Comparison of ENCODE assay signal across 8 mouse cellular contexts in genomic region chr13:54694348-54695060, GRCm38 (mm10). TPM values are rescaled to one million over a fixed set of nuclear protein-coding genes. Genes with fewer than 3 reads are reported as not detected.
DNase-seq lines count a peak whose midpoint lies in the region; ATAC-seq and TF ChIP-seq lines count a peak whose summit lies in the region.

No protein-coding gene starts in this region.

- ATAC-seq in midbrain, embryonic 11.5 days (ENCODE audit: low FRiP score): peak; percentile 85

- peaks cover 10% of the 10 kb centered on the region for H3K4me1 ChIP-seq in embryonic fibroblast, embryonic 13.5 days (ENCODE audit: control insufficient read depth, insufficient read depth, low read length)
- peaks cover 10% of the 10 kb centered on the region for H3K4me1 ChIP-seq in midbrain, embryonic 11.5 days (ENCODE audit: control insufficient read depth, insufficient read depth, low read length)

- WGBS in midbrain, embryonic 11.5 days: 16% methylated on average over 26 of the region's 26 CpGs

- H3K4me2 ChIP-seq in midbrain, embryonic 11.5 days: peak overlapping the region; percentile 48

- TF ChIP-seq POLR2A in embryonic fibroblast, embryonic 13.5 days (IDR thresholded peaks at IDR 0.05; ENCODE audit: low read depth, low read length): peak; percentile 40; the same call in 1 of the 2 replicates

- H3K9ac ChIP-seq in midbrain, embryonic 11.5 days (ENCODE audit: low read length): peak overlapping the region; percentile 71

- TF ChIP-seq CTCF in embryonic fibroblast, embryonic 13.5 days (IDR thresholded peaks at IDR 0.05; ENCODE audit: borderline replicate concordance, insufficient read depth, low read length): no peak

- H3K27me3 ChIP-seq in midbrain, embryonic 11.5 days (ENCODE audit: control insufficient read depth, insufficient read depth, low read length): no peaks in the 10 kb centered on the region

- no peaks in the 10 kb centered on the region for H3K9me3 ChIP-seq in midbrain, embryonic 11.5 days (ENCODE audit: control insufficient read depth, low read length)

- DNase-seq in heart, adult 11 months: peak; percentile 99
- DNase-seq in heart, postnatal 14 days: no peak
- peak; percentile 85 for DNase-seq in T-cell, adult 2 months (ENCODE audit: low spot score)
- peak; percentile 87 for DNase-seq in heart, postnatal 4 days
- DNase-seq in left cerebral cortex, postnatal 4 days: peak; percentile 87
- peak; percentile 99 for DNase-seq in midbrain, embryonic 11.5 days (ENCODE audit: low spot score, missing footprints)
- DNase-seq in testis, postnatal 10 days (ENCODE audit: low spot score): peak; percentile 89

- no peaks in the 10 kb centered on the region for H3K36me3 ChIP-seq in midbrain, embryonic 11.5 days (ENCODE audit: control insufficient read depth, insufficient read depth, low read length)

- H3K4me3 ChIP-seq in embryonic fibroblast, embryonic 13.5 days (ENCODE audit: insufficient read depth, low read length): peak overlapping the region; percentile 67
- H3K4me3 ChIP-seq in midbrain, embryonic 11.5 days (ENCODE audit: low read depth, low read length): peak overlapping the region; percentile 95

- intact Hi-C loops in heart, postnatal 14 days (cut with DNase I): no loop called here
- intact Hi-C loops in left cerebral cortex, postnatal 4 days (cut with DNase I): no loop called here

- H3K27ac ChIP-seq in embryonic fibroblast, embryonic 13.5 days (ENCODE audit: insufficient read depth, low read length): peak overlapping the region; percentile 98
- peak overlapping the region; percentile 76 for H3K27ac ChIP-seq in midbrain, embryonic 11.5 days (ENCODE audit: low read depth, low read length)

RNA-seq across cellular contexts. Expression of gene Rnf44, which starts 0.8 kb away (rescaled TPM):
- total RNA-seq in heart, postnatal 14 days (2021): 10 to 100 TPM; 55.6 to 57.8 TPM
- polyA plus RNA-seq in embryonic fibroblast, embryonic 13.5 days (2011; ENCODE audit: insufficient read length, low read depth, missing spikeins): 39.2 and 39.4 TPM in 2 replicates
- 10 to 100 TPM; 60.7 to 67.0 TPM for total RNA-seq in heart, postnatal 4 days (2021)
- 100 to 1,000 TPM; 111 to 114 TPM for total RNA-seq in left cerebral cortex, postnatal 4 days (2021)
- 88.6 and 111 TPM in 2 replicates for polyA plus RNA-seq in midbrain, embryonic 11.5 days (2014; fragmentation: Nextera tagmentation; extraction: Ambion mirVana)

RNA-seq across cellular contexts. Expression of gene Cdhr2, which starts 6.8 kb away (rescaled TPM):
- total RNA-seq in heart, postnatal 14 days (2021): not detected
- polyA plus RNA-seq in embryonic fibroblast, embryonic 13.5 days (2011; ENCODE audit: insufficient read length, low read depth, missing spikeins): not detected in 2 replicates
- not detected for total RNA-seq in heart, postnatal 4 days (2021)
- under 1 TPM; 0.12 to 0.26 TPM for total RNA-seq in left cerebral cortex, postnatal 4 days (2021)
- 0.06 TPM in 1 of 2 replicates, not detected in the other for polyA plus RNA-seq in midbrain, embryonic 11.5 days (2014; fragmentation: Nextera tagmentation; extraction: Ambion mirVana)

RNA-seq across cellular contexts. Expression of gene Gprin1, which starts 55.2 kb away (rescaled TPM):
- not detected for total RNA-seq in heart, postnatal 14 days (2021)
- 0.42 and 0.61 TPM in 2 replicates for polyA plus RNA-seq in embryonic fibroblast, embryonic 13.5 days (2011; ENCODE audit: insufficient read length, low read depth, missing spikeins)
- under 1 TPM; 0.10 to 0.11 TPM for total RNA-seq in heart, postnatal 4 days (2021)
- 100 to 1,000 TPM; 277 to 278 TPM for total RNA-seq in left cerebral cortex, postnatal 4 days (2021)
- polyA plus RNA-seq in midbrain, embryonic 11.5 days (2014; fragmentation: Nextera tagmentation; extraction: Ambion mirVana): 9.8 and 10.8 TPM in 2 replicates

Comparison
In these comparisons a context has a peak if more than half of its experiments do, and no peak if none do; other contexts are left out.
1. DNase-seq: peak in heart, adult 11 months (single experiment), T-cell, adult 2 months (single experiment), heart, postnatal 4 days (single experiment), left cerebral cortex, postnatal 4 days (single experiment), midbrain, embryonic 11.5 days (single experiment) and testis, postnatal 10 days (single experiment); none in heart, postnatal 14 days (0 of 2).
2. RNA of gene Gprin1, which starts 55.2 kb away (total RNA-seq): 277 to 278 TPM in left cerebral cortex, postnatal 4 days; 0.10 to 0.11 TPM in heart, postnatal 4 days and not detected in heart, postnatal 14 days; every median in the first group is over 100 times any median in the second.